Mouse (Mus musculus): ENCODE results near the gene Fra10ac1. TPM values are rescaled to one million over a fixed set of nuclear protein-coding genes. Genes with fewer than 3 reads are reported as not detected.

The Fra10ac1 gene
- polyA plus RNA-seq, 1 experiment from 2014 or later = 11.1 TPM

- no peak overlapping the region for H3K4me2 ChIP-seq
- H3K4me3 ChIP-seq (replicated peaks) = no peak overlapping the region
- no peak for ATAC-seq (ENCODE audit: insufficient read depth)
- H3K4me1 ChIP-seq (replicated peaks) = 0 out of 2 replicates have a peak, but pooled peaks cover 3% of the 10 kb centered on the region
- no peaks in the 10 kb centered on the region for H3K36me3 ChIP-seq (replicated peaks)
- WGBS (ENCODE audit: insufficient replicate concordance) = 45% methylated on average over 6 of the region's 6 CpGs
- H3K27me3 ChIP-seq = no peaks in the 10 kb centered on the region
- no peak overlapping the region for H3K9ac ChIP-seq
- H3K9me3 ChIP-seq (replicated peaks) = no peaks in the 10 kb centered on the region
- H3K27ac ChIP-seq (replicated peaks) = no peak overlapping the region
These were observed 29.8 kb upstream of the Fra10ac1 start for GRCm38 (mm10) chr19:38253796-38254195.

DNA sequence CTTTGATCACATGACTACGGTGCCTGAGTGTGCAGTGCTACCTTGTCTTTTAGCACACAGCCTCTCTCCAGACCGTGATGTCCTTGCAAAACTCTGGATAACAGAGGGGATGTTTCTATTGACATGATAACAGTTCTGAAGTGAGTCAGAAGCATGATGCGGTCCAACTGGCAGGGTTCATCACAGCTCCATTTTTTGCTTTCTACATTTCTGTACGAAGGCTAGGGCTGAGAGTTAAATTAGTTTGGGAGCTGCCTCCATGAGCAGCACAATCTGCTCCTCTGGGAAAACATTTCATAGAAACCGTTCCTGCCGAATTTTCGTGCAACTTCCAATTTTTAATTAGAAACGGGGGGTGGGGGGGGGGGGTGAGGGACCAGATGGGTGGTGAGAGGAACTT is 25.7 kb upstream of the Fra10ac1 start:
- H3K27ac ChIP-seq (replicated peaks) = no peak overlapping the region
- H3K4me3 ChIP-seq (replicated peaks) = no peak overlapping the region
- no peaks in the 10 kb centered on the region for H3K27me3 ChIP-seq
- 52% methylated on average over 8 of the region's 8 CpGs for WGBS (ENCODE audit: insufficient replicate concordance)
- 0 out of 2 replicates have a peak, but pooled peaks cover 3% of the 10 kb centered on the region for H3K4me1 ChIP-seq (replicated peaks)
- H3K9ac ChIP-seq = no peak overlapping the region
- H3K9me3 ChIP-seq (replicated peaks) = no peaks in the 10 kb centered on the region
- no peak overlapping the region for H3K4me2 ChIP-seq
- ATAC-seq (ENCODE audit: insufficient read depth) = no peak
- no peaks in the 10 kb centered on the region for H3K36me3 ChIP-seq (replicated peaks)

DNA sequence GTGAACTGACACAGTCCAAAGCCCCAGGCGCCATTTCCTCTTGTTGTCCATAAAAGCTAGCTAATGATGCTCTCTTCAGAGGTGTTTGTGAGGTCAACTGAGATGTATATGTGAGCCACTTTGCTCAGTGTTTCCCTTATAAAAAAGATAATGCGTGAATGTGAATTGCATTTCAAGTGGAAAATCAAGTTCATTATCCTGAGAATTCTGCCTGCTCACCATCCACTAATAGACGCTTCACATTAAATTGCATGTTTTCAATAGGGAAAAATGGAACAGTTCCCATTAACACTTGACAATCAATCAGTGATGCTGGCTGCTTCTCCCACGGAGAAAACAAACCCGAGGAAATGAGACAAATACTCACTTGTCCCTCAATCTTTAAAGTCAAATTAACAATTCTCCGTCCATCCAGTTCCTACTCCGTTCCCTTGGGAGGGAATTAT is 22.2 kb upstream of the Fra10ac1 start:
- WGBS (ENCODE audit: insufficient replicate concordance) = 57% methylated on average over 7 of the region's 7 CpGs

GRCm38 (mm10) chr19:38245361-38246176 is 21.6 kb upstream of the Fra10ac1 start:
- no peaks in the 10 kb centered on the region for H3K4me1 ChIP-seq (replicated peaks)
- no peak overlapping the region for H3K4me3 ChIP-seq (replicated peaks)
- no peak for ATAC-seq (ENCODE audit: insufficient read depth)
- no peak overlapping the region for H3K4me2 ChIP-seq
- 50% methylated on average over 10 of the region's 10 CpGs for WGBS (ENCODE audit: insufficient replicate concordance)
- H3K9ac ChIP-seq = no peak overlapping the region
- no peaks in the 10 kb centered on the region for H3K36me3 ChIP-seq (replicated peaks)
- H3K27ac ChIP-seq (replicated peaks) = no peak overlapping the region
- no peaks in the 10 kb centered on the region for H3K9me3 ChIP-seq (replicated peaks)
- H3K27me3 ChIP-seq = no peaks in the 10 kb centered on the region

More for the DNA sequence above, 22.2 kb upstream of the Fra10ac1 start:
- Histone ChIP-seq H3K9ac (no peak overlapping the region), H3K4me1 (replicated peaks) (0 out of 2 replicates have a peak, but pooled peaks cover 3% of the 10 kb centered on the region), H3K9me3 (replicated peaks) (no peaks in the 10 kb centered on the region), H3K4me2 (no peak overlapping the region), H3K27ac (replicated peaks) (no peak overlapping the region), H3K36me3 (replicated peaks) (no peaks in the 10 kb centered on the region), H3K27me3 (no peaks in the 10 kb centered on the region), H3K4me3 (replicated peaks) (no peak overlapping the region)
- no peak for ATAC-seq (ENCODE audit: insufficient read depth)

GRCm38 (mm10) chr19:38244748-38245147 is 20.8 kb upstream of the Fra10ac1 start:
- Histone ChIP-seq H3K9me3 (replicated peaks) (no peaks in the 10 kb centered on the region), H3K27ac (replicated peaks) (no peak overlapping the region), H3K27me3 (no peaks in the 10 kb centered on the region), H3K4me1 (replicated peaks) (no peaks in the 10 kb centered on the region), H3K4me2 (no peak overlapping the region), H3K4me3 (replicated peaks) (no peak overlapping the region), H3K36me3 (replicated peaks) (no peaks in the 10 kb centered on the region), H3K9ac (no peak overlapping the region)
- 59% methylated on average over 8 of the region's 8 CpGs for WGBS (ENCODE audit: insufficient replicate concordance)
- no peak for ATAC-seq (ENCODE audit: insufficient read depth)

DNA sequence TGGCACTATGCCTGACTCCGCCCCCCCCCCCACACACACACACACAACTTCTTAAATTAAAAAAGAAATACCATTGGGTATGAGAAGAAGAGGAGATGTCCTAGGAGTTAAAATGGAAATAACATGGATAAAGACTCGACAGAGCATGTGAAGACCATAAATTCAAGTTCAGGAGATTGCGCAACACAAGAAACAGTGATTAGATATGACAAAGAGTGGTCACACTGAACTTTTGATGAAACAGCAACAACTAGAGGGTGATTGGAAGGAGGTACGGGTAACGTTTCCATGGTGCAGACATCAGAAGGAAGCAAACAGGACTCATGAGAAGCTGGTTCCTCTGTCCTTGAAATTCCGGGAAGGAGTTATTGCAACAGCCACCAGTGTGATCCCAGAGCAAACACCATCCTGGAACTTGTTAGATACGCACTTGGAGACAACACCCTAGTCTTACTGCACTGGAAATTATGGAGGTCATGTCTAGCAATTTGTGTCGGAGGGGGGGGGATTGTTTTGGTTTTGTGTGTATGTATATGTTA is 18.4 kb upstream of the Fra10ac1 start:
- Histone ChIP-seq H3K4me1 (replicated peaks) (no peaks in the 10 kb centered on the region), H3K27ac (replicated peaks) (no peak overlapping the region), H3K9me3 (replicated peaks) (no peaks in the 10 kb centered on the region), H3K4me3 (replicated peaks) (no peak overlapping the region), H3K27me3 (no peaks in the 10 kb centered on the region), H3K9ac (no peak overlapping the region), H3K36me3 (replicated peaks) (no peaks in the 10 kb centered on the region), H3K4me2 (no peak overlapping the region)
- ATAC-seq (ENCODE audit: insufficient read depth) = no peak
- 57% methylated on average over 8 of the region's 8 CpGs for WGBS (ENCODE audit: insufficient replicate concordance)

DNA sequence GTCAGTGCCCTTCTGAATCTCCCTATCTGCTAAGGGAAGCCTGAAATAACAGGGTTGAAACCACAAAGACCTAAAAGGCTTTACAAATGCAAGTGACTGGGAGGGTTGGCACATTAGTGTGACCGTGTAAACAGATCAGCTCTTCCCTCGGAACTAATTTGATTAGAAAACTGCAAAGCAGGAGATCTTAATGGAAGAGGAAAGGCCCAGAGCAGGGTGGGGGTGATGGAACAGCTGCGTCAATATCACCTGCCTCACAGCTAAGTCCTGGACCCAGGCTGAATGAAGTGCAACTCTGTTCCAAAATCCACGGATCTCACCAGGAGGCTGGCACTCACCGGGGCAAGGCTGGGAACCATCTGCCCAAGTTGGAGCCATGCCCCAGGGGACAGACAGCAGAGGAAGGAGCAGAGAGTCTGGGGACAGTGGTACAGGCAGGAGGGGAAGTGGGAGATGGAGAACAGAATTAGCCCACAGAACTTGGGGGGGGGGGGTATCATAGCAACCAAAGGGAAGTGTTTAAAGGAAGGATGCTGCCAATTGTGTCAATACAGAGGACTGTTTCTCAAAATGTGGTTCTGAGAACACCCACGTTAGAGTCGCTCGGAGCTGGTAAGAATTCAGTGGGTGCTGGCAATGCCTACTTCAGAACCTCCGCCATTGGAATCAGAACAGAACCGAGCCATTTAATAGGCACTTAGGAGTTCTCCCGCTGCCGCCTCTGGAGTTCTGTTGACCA is 14.4 kb upstream of the Fra10ac1 start:
- no peak for ATAC-seq (ENCODE audit: insufficient read depth)
- H3K36me3 ChIP-seq (replicated peaks) = no peaks in the 10 kb centered on the region

GRCm38 (mm10) chr19:38237834-38238212 is 13.9 kb upstream of the Fra10ac1 start:
- Histone ChIP-seq H3K9ac (no peak overlapping the region), H3K27me3 (no peaks in the 10 kb centered on the region), H3K27ac (replicated peaks) (no peak overlapping the region), H3K4me3 (replicated peaks) (no peak overlapping the region), H3K4me1 (replicated peaks) (no peaks in the 10 kb centered on the region), H3K9me3 (replicated peaks) (no peaks in the 10 kb centered on the region), H3K4me2 (no peak overlapping the region), H3K36me3 (replicated peaks) (no peaks in the 10 kb centered on the region)
- ATAC-seq (ENCODE audit: insufficient read depth) = no peak
- 23% methylated on average over 3 of the region's 3 CpGs for WGBS (ENCODE audit: insufficient replicate concordance)

More for the DNA sequence above, 14.4 kb upstream of the Fra10ac1 start:
- Histone ChIP-seq H3K9me3 (replicated peaks) (no peaks in the 10 kb centered on the region), H3K27me3 (no peaks in the 10 kb centered on the region), H3K4me3 (replicated peaks) (no peak overlapping the region), H3K27ac (replicated peaks) (no peak overlapping the region), H3K4me1 (replicated peaks) (no peaks in the 10 kb centered on the region), H3K9ac (no peak overlapping the region), H3K4me2 (no peak overlapping the region)
- WGBS (ENCODE audit: insufficient replicate concordance) = 48% methylated on average over 12 of the region's 12 CpGs

- Histone ChIP-seq H3K4me1 (replicated peaks) (no peaks in the 10 kb centered on the region), H3K27me3 (no peaks in the 10 kb centered on the region), H3K4me3 (replicated peaks) (no peak overlapping the region), H3K4me2 (no peak overlapping the region), H3K9ac (no peak overlapping the region), H3K27ac (replicated peaks) (no peak overlapping the region), H3K36me3 (replicated peaks) (no peaks in the 10 kb centered on the region), H3K9me3 (replicated peaks) (no peaks in the 10 kb centered on the region)
- whole genome bisulfite sequencing (ENCODE audit: insufficient replicate concordance) = 50% methylated on average over 5 of the region's 5 CpGs
- ATAC-seq (ENCODE audit: insufficient read depth) = no peak
These were observed 12.6 kb upstream of the Fra10ac1 start for GRCm38 (mm10) chr19:38236526-38236925.

GRCm38 (mm10) chr19:38232516-38232915 is 8.6 kb upstream of the Fra10ac1 start:
- WGBS (ENCODE audit: insufficient replicate concordance) = 28% methylated on average over 4 of the region's 4 CpGs
- no peaks in the 10 kb centered on the region for H3K9me3 ChIP-seq (replicated peaks)
- ATAC-seq (ENCODE audit: insufficient read depth) = no peak
- H3K4me3 ChIP-seq (replicated peaks) = no peak overlapping the region
- H3K27me3 ChIP-seq = no peaks in the 10 kb centered on the region
- no peak overlapping the region for H3K4me2 ChIP-seq
- no peaks in the 10 kb centered on the region for H3K4me1 ChIP-seq (replicated peaks)
- H3K27ac ChIP-seq (replicated peaks) = no peak overlapping the region
- H3K9ac ChIP-seq = no peak overlapping the region
- H3K36me3 ChIP-seq (replicated peaks) = no peaks in the 10 kb centered on the region

GRCm38 (mm10) chr19:38232087-38232486 is 8.1 kb upstream of the Fra10ac1 start:
- Histone ChIP-seq H3K27ac (replicated peaks) (no peak overlapping the region), H3K9me3 (replicated peaks) (no peaks in the 10 kb centered on the region), H3K4me2 (no peak overlapping the region), H3K36me3 (replicated peaks) (no peaks in the 10 kb centered on the region), H3K9ac (no peak overlapping the region), H3K4me3 (replicated peaks) (no peak overlapping the region), H3K27me3 (no peaks in the 10 kb centered on the region), H3K4me1 (replicated peaks) (no peaks in the 10 kb centered on the region)
- no peak for ATAC-seq (ENCODE audit: insufficient read depth)
- 43% methylated on average over 8 of the region's 8 CpGs for WGBS (ENCODE audit: insufficient replicate concordance)
